Mouse (Mus musculus) liver, postnatal 0 days (tissue): ENCODE data around the gene Ctnnb1.

ENCODE experiments used
- CTCF ChIP-seq: sonication (generic); IDR thresholded peaks from 2 replicates; pipeline ENCODE4 v1.5.1; 2016; ENCODE audit warnings: antibody characterized with exemption, low read depth
- EP300 ChIP-seq: IDR thresholded peaks from 2 replicates; pipeline ENCODE4 v1.6.1; 2016; ENCODE audit warnings: antibody characterized with exemption, low read depth, mild to moderate bottlenecking

- no peak for TF ChIP-seq EP300
- TF ChIP-seq CTCF: no peak
These were observed 15.2 kb downstream of the Ctnnb1 start for GRCm38 (mm10) chr9:120944211-120944610.
